Mouse (Mus musculus): ENCODE measurements around the gene Slc25a35.
A peak's percentile ranks its signal among the peaks of the same experiment; 100 is the strongest.
"Not testable (repeated sequence)": the region's sequence is repeated elsewhere in the genome, so short reads cannot be mapped to it uniquely, and the experiment has no call there.

Slc25a35 gene

DNA sequence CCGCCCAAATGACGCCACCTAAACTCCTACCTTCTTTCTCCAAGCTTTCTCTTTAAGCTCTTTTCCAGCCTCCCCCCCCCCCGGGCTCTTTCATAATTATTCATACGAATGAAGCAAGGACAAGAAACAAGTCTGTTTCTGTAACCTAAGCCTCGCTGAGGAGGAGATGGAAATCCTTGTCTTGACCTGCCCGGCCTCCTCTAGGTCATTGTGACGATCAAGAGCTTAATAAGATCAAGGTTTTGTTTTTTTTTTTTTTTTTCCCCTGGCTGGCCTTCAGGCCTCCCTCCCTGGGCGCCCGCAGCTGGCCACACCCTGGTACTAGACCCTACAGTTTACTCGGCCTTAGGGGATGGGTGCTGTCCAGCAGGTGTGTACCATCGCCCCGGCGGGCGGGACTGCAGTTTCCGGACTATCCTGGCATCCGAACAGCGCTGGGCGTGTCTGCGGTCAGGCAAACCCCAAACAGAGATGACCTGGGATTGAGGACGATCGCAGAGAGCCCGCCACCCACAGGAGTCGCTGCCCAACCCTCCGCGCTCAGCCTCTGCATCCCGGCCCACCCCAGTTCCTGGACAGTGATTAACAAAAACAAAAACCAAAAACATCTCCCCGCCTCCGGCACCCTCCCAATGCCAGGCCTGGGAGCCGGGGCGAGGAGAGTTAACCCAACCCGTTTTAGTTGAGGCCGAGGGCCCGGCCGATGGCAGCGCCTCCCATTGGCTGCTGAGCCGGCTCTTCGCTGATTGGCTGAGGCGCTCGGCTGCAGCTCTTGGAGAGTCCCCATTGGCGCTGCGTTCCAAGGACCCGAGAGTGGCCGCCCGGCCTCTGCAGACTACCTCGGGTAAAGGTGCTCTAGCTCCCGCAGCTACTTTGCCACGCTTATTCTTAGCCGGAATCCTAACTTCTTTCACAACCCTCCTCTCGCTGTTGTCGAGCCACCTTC, at the start of gene Slc25a35:
Gene Slc25a35, plus strand, starts transcription at position 795 of the 946 bp plus-strand sequence.
- peak; percentile 94 for DNase-seq (ENCODE audit: low spot score)

DNA sequence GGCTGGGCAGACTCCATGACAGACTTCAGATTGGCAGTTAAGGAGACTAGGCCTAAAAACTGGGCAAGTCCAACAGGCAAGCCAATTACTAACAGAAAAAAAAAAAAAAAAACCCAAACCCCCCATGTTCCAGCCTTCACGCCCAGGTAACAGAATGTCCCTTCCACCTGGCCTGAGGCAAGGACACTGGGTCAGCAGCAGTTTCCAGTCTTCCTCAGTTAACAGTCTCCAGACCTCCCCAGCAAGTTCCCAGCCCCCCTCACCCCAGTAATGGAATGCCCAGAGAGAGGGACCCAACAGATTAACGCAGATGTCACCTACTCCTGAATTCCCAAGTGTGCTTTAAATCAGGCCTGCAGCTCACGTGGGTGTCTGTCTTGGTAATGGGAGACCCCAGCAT, 44.7 kb upstream of the Slc25a35 start:
- no peak for DNase-seq (ENCODE audit: low spot score)

DNA sequence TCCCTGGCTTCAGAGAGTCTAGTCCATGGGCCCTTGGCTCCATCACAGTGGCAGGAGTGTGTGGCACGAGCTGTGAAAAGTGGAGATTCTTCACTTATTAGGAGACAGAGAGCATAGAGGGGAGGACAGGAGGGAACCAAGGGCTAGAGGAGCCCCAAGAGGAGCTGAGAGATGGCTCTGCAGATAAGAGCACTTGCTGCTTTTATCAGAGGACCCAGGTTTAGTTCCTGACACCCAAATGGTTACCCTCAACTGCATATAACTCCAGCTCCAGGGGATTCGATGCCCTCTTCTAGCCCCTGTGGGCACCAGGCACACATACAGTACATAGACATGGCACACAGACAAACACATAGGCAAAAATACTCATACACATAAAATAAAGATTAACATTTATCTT, 43.2 kb upstream of the Slc25a35 start:
- no peak for DNase-seq (ENCODE audit: low spot score)

GRCm38 (mm10) chr11:68926981-68927380, 41.0 kb upstream of the Slc25a35 start, which contains the start of gene Odf4:
Gene Odf4, minus strand, starts transcription at chr11:68927081.
- no peak for DNase-seq (ENCODE audit: low spot score)

DNA sequence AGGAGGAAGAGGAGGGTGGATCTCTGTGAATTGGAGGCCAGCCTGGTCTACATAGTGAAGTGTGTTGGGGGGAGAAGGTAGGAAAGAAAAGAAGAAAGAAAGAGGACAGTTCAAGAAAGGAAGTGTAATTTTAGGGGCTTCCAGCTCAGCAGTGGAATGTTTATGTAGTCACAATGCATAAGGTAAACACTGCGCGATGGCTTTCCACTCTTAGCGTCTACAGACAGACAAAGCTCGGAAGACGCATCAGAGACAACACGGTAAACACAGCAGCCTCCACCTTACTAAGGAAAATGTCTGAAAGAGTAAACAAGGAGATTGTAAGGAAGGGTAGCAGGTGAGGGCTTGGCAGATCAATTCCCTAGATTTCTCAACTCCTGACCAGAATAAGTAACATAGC, 38.0 kb upstream of the Slc25a35 start:
- no peak for DNase-seq (ENCODE audit: low spot score)

GRCm38 (mm10) chr11:68933885-68934507, 33.9 kb upstream of the Slc25a35 start:
- no peak for DNase-seq (ENCODE audit: low spot score)

GRCm38 (mm10) chr11:68936951-68937350, 31.0 kb upstream of the Slc25a35 start:
- DNase-seq (ENCODE audit: low spot score): not testable (repeated sequence)

DNA sequence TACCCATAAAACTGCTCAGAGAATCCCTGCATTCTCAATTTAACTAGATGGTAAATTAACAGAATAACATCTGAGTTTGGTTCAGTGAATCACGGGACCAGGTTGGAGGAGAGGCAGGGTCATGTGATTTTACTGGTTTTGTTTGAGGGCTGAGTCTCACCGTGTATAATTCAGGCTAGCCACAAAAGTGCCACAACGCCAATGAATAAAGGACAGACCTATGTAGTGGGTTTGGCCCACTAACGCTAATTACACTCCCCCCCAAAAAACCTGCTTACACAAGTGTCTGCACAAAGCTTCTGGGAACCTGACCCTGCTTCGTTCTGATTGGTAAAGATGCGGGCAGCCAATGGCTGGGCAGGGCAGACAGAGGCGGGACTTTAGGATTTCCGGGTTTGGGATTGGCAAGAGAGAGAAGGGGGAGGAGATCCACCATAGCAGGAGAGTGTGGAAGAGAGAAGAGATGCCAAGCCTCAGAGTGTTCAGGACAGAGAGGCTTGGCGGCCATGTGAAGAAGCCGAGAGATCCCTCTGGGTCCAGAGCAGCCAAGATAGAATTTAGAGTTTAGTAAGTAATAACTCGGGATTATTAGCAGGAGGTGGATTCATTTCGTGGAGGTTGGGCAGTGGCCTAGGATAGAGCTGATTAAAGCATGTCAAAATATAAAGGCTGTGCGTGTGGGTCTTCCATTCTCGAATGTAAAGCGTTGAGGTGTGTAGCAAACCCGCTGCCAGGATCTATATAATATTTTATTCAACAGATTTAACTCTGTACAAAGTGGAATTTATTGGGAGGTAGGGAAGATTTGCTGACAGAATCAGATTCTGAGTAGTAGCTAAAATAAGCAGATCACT, 28.3 kb upstream of the Slc25a35 start:
- peak; percentile 96 for DNase-seq (ENCODE audit: low spot score)

DNA sequence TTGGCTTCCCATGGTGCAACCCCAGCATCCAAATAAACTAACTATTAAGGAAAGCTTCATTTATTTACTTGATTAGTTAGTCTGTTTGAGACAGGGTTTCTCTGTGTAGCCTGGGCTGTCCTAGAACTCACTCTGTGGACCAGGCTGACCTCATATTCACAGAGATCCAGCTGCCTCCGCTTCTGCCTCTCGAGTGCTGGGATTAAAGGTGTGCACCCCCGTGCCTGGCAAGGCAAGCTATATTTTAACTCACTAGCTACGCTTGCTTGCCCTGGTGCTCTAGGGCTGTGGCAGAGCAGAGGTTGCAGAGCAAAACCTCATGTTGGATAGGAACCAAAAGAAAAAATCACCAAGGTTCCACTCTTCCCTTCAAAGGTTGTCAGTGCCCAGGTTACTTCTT, 27.4 kb upstream of the Slc25a35 start:
- DNase-seq (ENCODE audit: low spot score): no peak

GRCm38 (mm10) chr11:68942731-68943130, 25.2 kb upstream of the Slc25a35 start:
- DNase-seq (ENCODE audit: low spot score): no peak

- DNase-seq (ENCODE audit: low spot score): no peak
These were observed 22.7 kb upstream of the Slc25a35 start for GRCm38 (mm10) chr11:68945245-68945644.

- no peak for DNase-seq (ENCODE audit: low spot score)
These were observed 21.9 kb upstream of the Slc25a35 start for GRCm38 (mm10) chr11:68946001-68946400.

DNA sequence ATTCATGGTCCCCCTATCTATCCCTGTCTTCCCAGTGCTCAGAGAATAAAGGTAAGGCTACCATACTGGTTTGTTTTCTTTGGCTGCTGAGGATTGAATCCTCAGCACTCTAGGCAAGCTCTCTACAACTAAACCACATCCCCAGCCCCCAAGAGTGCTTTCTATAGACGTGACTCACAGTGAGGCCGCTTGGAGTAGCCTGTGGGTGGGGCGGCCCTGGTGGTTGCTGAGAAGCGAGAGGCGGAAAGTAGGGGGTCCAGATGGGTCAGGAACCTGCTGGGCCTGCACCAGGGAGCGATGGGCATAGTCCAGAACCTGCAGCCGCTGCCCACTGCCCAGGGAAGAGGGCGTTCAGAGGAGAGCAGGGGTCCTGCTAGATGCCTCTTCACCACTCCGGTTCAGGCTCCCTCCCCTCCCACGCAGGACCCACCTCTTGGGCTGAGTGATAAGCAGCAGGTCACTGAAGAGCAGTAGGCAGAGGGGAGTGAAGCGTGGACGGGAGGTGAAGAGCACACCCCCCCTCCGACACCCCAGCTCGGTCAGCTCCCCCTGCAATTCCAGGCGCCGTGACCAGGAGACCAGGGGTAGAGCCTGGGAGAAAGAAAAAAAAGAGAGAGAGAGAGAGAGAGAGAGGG, 21.0 kb upstream of the Slc25a35 start:
- no peak for DNase-seq (ENCODE audit: low spot score)

DNA sequence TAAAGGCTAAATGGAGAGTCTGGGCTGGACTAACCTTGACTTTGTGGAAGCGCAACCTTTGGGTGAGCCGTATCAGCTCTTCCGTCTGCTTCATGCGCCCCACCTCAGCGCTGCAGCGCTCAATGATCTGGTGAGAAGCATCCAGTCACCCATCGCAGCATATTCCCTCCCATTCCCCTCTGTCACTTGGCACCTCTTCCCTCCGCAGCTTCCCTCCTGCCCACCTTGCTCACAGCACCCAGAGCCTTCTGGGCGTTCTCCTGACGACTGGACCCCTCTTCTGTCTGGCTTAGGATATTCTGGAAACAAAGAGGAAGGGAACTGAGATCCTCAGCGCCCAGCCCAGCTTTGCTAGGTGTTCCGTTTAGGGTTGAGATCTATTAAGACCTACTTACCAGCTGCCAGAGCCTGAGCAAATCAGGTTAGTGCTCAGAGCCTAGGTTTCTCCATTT, 20.4 kb upstream of the Slc25a35 start:
- peak; percentile 30 for DNase-seq (ENCODE audit: low spot score)

DNA sequence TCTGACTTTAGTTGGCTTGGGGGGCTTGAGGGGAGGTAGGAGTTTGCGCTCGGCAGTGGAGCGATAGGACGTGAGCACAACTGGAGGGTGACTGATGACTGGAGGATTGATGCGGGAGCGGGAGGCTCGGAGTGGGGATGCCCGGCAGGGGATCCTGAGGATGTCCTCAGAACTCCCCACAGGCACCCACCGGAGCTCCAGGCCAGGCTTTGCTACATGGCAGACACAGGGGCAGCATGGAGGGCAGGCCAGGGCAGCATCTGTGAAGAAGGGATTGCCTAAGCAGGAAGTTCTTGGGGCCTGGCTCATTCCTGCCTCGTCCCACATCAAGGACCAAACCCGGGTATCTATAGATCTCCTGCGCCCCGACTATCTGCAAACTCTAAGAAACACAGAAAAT, 14.0 kb upstream of the Slc25a35 start:
- DNase-seq (ENCODE audit: low spot score): peak; percentile 34

DNA sequence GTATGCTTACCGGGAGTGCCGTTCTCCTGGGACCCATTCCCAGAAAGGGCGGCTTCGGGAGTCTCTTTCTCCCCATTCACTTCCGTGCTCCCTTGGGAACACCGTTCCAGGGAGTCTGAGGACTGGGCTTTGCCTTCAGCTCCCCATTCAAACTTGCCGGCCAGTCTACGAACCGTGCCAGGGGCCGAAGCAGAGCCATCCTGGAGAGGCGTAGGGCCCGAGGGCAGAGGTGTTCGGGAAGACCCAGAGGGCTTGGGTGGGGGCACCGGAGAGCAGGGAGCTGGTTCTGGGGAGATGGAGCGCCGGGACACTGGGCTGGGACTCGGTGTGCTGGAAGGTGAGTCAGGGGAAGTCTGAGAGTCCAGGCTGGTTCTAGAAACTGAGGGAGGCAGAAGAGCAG, 13.5 kb upstream of the Slc25a35 start:
- DNase-seq (ENCODE audit: low spot score): no peak

DNA sequence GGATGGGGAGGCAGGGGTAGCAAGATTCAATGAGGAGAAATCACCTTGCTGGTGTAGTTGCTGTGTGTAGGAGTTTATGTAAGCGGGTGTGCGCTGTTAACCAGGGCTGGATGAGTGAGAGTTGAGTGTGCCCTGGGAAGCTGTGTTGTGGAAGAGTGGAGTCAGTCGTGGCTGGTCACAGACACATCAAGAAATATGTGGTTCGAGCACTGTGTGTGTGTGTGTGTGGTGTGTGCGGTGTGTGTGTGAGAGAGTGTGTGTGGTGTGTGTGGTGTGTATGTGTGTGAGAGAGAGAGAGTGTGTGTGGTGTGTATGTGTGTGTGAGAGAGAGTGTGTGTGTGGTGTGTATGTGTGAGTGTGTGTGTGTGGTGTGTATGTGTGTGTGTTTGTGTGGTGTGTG, 12.5 kb upstream of the Slc25a35 start:
- DNase-seq (ENCODE audit: low spot score): no peak

DNA sequence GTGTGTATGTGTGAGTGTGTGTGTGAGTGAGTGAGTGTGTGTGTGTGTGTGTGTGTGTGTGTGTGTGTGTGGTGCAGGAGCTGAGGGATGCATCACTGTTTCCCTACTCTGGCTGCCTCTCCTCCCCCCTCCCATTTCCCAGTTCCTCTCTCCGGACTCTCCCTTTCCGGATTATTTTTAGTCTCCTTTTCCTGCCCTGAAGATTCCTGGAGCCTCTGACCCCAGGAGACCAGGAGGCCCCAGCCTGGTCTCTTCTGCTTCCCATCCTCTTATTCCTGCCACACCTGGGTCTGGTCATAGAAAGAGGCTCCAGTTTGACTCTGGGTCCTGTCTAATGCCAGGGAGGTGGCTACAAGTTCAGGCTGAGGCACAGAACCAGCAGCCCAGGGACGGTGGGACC, 11.8 kb upstream of the Slc25a35 start:
- DNase-seq (ENCODE audit: low spot score): no peak

- no peak for DNase-seq (ENCODE audit: low spot score)
These were observed 11.2 kb upstream of the Slc25a35 start for GRCm38 (mm10) chr11:68956697-68957096.

DNA sequence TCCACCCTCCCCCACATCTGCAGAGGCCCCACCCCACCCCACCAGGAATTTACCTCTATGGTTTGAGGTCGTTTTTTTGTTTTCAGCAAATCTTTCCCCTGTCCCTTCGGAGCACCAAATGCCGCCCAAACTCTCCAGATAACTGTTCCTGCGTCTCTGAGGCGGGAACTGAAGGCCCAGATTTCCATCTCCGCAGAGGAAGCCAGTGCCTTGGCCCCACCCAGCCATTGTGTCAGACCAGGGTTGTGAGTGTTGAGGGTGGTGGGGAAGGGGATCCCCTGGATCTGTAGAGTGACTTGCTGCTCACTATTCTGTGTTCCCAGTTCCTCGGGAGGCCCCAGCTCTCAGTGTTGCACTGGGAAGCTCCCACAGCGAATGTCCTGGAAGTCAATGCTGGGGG, 10.6 kb upstream of the Slc25a35 start, which contains the start of gene Arhgef15:
Gene Arhgef15, minus strand, starts transcription at position 173 of the 400 bp plus-strand sequence.
- no peak for DNase-seq (ENCODE audit: low spot score)

GRCm38 (mm10) chr11:68957971-68958370, 10.0 kb upstream of the Slc25a35 start:
- no peak for DNase-seq (ENCODE audit: low spot score)

- DNase-seq (ENCODE audit: low spot score): no peak
These were observed 6.3 kb upstream of the Slc25a35 start for GRCm38 (mm10) chr11:68961596-68961995.

Measured in embryo, embryonic 10.5 days (tissue).